Mouse (Mus musculus) embryonic facial prominence, embryonic 13.5 days (tissue): ENCODE measurements at regions not wholly inside any gene's neighbourhood (a gene's known extent, or its start where the extent isn't known, plus 50 kb on each side); places are given as distances from the start of the nearest gene placed in this dataset.
A peak's percentile ranks its signal among the peaks of the same experiment; 100 is the strongest.

ENCODE experiments used
- ATAC-seq: fragments of 200-750 bp; cut with Nextera tagmentation; 2 replicates; pipeline ENCODE4 v1.8.0; 2017; ENCODE audit warnings: low read depth; ENCODE audit not compliant: insufficient number of reproducible peaks, insufficient read depth, low FRiP score, low TSS enrichment
- H3K27ac ChIP-seq: fragments of 300-500 bp; sonication (generic); 2 replicates; pipeline ENCODE4 v1.5.1; 2015; ENCODE audit warnings: moderate library complexity, mild to moderate bottlenecking, inconsistent platforms
- H3K27me3 ChIP-seq: fragments of 300-500 bp; sonication (generic); 2 replicates; pipeline ENCODE4 v1.6.1; 2015; ENCODE audit warnings: mild to moderate bottlenecking, inconsistent platforms
- H3K36me3 ChIP-seq: fragments of 300-500 bp; sonication (generic); 2 replicates; pipeline ENCODE4 v1.6.1; 2015; ENCODE audit warnings: mild to moderate bottlenecking, inconsistent platforms
- H3K4me1 ChIP-seq: fragments of 300-500 bp; sonication (generic); 2 replicates; pipeline ENCODE4 v1.6.1; 2015; ENCODE audit warnings: inconsistent platforms
- H3K4me2 ChIP-seq: fragments of 300-500 bp; sonication (generic); 2 replicates; pipeline ENCODE4 v1.6.1; 2015; ENCODE audit warnings: moderate library complexity, mild to moderate bottlenecking, inconsistent platforms
- H3K4me3 ChIP-seq: fragments of 300-500 bp; sonication (generic); 2 replicates; pipeline ENCODE4 v1.5.1; 2015; ENCODE audit warnings: mild to moderate bottlenecking, inconsistent platforms
- H3K9ac ChIP-seq: fragments of 300-500 bp; sonication (generic); 2 replicates; pipeline ENCODE4 v1.6.1; 2015; ENCODE audit warnings: mild to moderate bottlenecking, inconsistent platforms
- H3K9me3 ChIP-seq: fragments of 300-500 bp; sonication (generic); 2 replicates; pipeline ENCODE4 v1.6.1; 2016; ENCODE audit warnings: inconsistent platforms
- WGBS: fragments of 180-500 bp; shearing (Covaris S2); methylation state at CpG from one replicate; pipeline ENCODE4 v1.1.7; 2015; ENCODE audit warnings: mixed read lengths; 5-methylcytosine and 5-hydroxymethylcytosine counted together

GRCm38 (mm10) chr7:134541699-134542098 is 128.8 kb upstream of the Dock1 start:
- WGBS, result 72% methylated on average over 2 of the region's 2 CpGs
- Histone ChIP-seq H3K9me3 (no peaks in the 10 kb centered on the region), H3K36me3 (no peaks in the 10 kb centered on the region), H3K27ac (no peak overlapping the region), H3K27me3 (no peaks in the 10 kb centered on the region), H3K9ac (no peak overlapping the region), H3K4me3 (no peak overlapping the region), H3K4me1 (no peaks in the 10 kb centered on the region), H3K4me2 (no peak overlapping the region)
- no peak for ATAC-seq

GRCm38 (mm10) chr7:134546187-134546586 is 124.3 kb upstream of the Dock1 start:
- ATAC-seq, result no peak
- peaks cover 8% of the 10 kb centered on the region; the same call in 1 of the 2 replicates for H3K4me1 ChIP-seq
- H3K4me3 ChIP-seq, result no peak overlapping the region
- no peak overlapping the region for H3K9ac ChIP-seq
- no peak overlapping the region for H3K4me2 ChIP-seq
- no peaks in the 10 kb centered on the region for H3K27me3 ChIP-seq
- no peaks in the 10 kb centered on the region for H3K9me3 ChIP-seq
- H3K27ac ChIP-seq, result no peak overlapping the region
- WGBS, result 82% methylated on average over 6 of the region's 6 CpGs
- H3K36me3 ChIP-seq, result no peaks in the 10 kb centered on the region

DNA sequence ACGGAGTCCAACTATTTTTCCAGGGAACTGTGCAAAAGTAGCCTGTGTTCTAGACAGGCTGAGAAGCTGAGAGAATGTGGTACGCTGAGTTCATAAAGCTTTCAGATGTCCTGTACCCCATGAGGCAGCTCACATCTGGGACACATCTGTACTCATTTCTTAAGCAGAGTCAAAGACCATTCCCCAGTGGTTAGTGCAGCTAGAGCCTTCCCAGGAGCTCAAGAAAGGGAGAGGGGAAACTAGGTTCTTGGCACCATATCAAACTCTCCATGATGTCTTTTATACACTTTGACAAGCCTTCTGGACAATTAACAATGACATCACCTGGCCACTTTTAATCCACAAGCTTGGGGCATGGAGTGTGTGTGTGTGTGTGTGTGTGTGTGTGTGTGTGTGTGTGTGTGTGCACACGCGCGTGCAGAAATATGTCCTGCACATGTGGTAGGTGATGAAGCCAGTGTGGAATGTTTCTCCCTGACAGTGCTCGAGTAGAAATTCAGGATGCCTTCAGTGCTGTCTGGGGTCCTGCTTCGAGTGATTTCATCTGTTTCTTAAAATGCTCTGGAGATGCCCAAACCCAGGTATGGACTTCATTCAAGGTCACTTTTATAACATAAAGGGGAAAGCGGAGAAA is 121.1 kb upstream of the Dock1 start:
- no peaks in the 10 kb centered on the region for H3K9me3 ChIP-seq
- no peak overlapping the region for H3K4me2 ChIP-seq
- no peaks in the 10 kb centered on the region for H3K27me3 ChIP-seq
- H3K4me3 ChIP-seq, result no peak overlapping the region
- no peaks in the 10 kb centered on the region for H3K36me3 ChIP-seq
- peaks cover 11% of the 10 kb centered on the region; the same call in 1 of the 2 replicates for H3K4me1 ChIP-seq
- H3K27ac ChIP-seq, result peak overlapping the region; percentile 18; the same call in 1 of the 2 replicates
- 56% methylated on average over 8 of the region's 8 CpGs for WGBS
- no peak overlapping the region for H3K9ac ChIP-seq
- ATAC-seq, result no peak

- Histone ChIP-seq H3K36me3 (no peaks in the 10 kb centered on the region), H3K4me3 (no peak overlapping the region), H3K27ac (no peak overlapping the region), H3K9ac (no peak overlapping the region), H3K27me3 (no peaks in the 10 kb centered on the region), H3K4me2 (no peak overlapping the region), H3K4me1 (peaks cover 11% of the 10 kb centered on the region; the same call in 1 of the 2 replicates), H3K9me3 (no peaks in the 10 kb centered on the region)
- ATAC-seq, result no peak
- 55% methylated on average over 7 of the region's 7 CpGs for WGBS
These were observed 120.1 kb upstream of the Dock1 start for GRCm38 (mm10) chr7:134550221-134550809.

GRCm38 (mm10) chr7:134552051-134552451 is 118.4 kb upstream of the Dock1 start:
- H3K36me3 ChIP-seq, result no peaks in the 10 kb centered on the region
- H3K9ac ChIP-seq, result no peak overlapping the region
- peaks cover 11% of the 10 kb centered on the region; the same call in 1 of the 2 replicates for H3K4me1 ChIP-seq
- no peaks in the 10 kb centered on the region for H3K9me3 ChIP-seq
- H3K4me2 ChIP-seq, result no peak overlapping the region
- WGBS, result 71% methylated on average over 6 of the region's 6 CpGs
- H3K27ac ChIP-seq, result no peak overlapping the region
- H3K4me3 ChIP-seq, result no peak overlapping the region
- H3K27me3 ChIP-seq, result no peaks in the 10 kb centered on the region
- ATAC-seq, result no peak

DNA sequence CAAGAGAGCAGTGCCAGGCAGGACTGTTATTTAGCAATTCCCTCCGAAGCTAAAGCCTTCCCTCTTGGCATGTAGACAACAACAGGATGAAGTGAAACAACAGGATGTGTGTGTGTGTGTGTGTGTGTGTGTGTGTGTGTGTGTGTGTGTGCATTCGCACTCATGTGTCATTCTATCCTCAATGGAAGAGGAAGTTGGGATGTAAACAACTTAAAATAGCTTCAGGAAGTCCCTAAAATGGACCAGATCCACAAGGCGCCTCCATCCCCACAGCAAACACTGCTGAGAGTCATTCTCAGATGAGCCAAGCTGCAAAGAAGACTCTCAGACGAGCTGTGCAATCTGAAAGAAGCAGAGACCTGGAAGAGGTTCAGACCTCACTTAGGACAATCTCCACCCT is 114.4 kb upstream of the Dock1 start:
- Histone ChIP-seq H3K36me3 (no peaks in the 10 kb centered on the region), H3K27me3 (no peaks in the 10 kb centered on the region), H3K4me1 (peaks cover 3% of the 10 kb centered on the region; the same call in 1 of the 2 replicates), H3K27ac (no peak overlapping the region), H3K9me3 (no peaks in the 10 kb centered on the region), H3K9ac (no peak overlapping the region), H3K4me3 (no peak overlapping the region), H3K4me2 (no peak overlapping the region)
- ATAC-seq, result no peak
- 68% methylated on average over 4 of the region's 4 CpGs for WGBS

DNA sequence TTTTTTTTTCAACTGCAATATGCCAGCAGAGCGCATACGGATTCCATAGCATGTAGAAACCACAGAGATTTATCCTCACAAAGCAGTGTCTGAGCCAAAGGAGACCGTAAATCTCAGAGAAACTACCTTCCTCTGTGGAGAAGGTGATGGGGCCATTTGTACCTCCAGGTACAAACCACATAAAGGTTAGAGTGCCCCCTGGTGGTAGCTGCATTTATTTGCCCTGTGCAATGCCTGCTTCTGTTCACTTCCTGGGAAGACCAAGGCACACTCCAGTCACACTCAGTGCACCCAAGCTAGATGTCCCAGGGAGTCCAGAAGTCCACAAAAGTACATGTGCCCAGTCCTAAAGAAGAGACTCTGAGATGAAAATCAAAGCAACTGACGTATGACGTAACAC is 104.1 kb upstream of the Dock1 start:
- H3K4me1 ChIP-seq, result no peaks in the 10 kb centered on the region
- no peak overlapping the region for H3K4me2 ChIP-seq
- WGBS, result 78% methylated on average over 5 of the region's 5 CpGs
- H3K9ac ChIP-seq, result no peak overlapping the region
- H3K9me3 ChIP-seq, result no peaks in the 10 kb centered on the region
- no peaks in the 10 kb centered on the region for H3K36me3 ChIP-seq
- no peak overlapping the region for H3K4me3 ChIP-seq
- no peak overlapping the region for H3K27ac ChIP-seq
- no peaks in the 10 kb centered on the region for H3K27me3 ChIP-seq
- ATAC-seq, result no peak

- no peak for ATAC-seq
- Histone ChIP-seq H3K4me1 (no peaks in the 10 kb centered on the region), H3K4me2 (no peak overlapping the region), H3K9me3 (no peaks in the 10 kb centered on the region), H3K27me3 (no peaks in the 10 kb centered on the region), H3K27ac (no peak overlapping the region), H3K9ac (no peak overlapping the region), H3K4me3 (no peak overlapping the region), H3K36me3 (no peaks in the 10 kb centered on the region)
- WGBS, result 83% methylated on average over 3 of the region's 3 CpGs
These were observed 101.2 kb upstream of the Dock1 start for GRCm38 (mm10) chr7:134569247-134569646.

GRCm38 (mm10) chr7:134570176-134570810 is 100.2 kb upstream of the Dock1 start:
- H3K27ac ChIP-seq, result no peak overlapping the region
- no peak overlapping the region for H3K4me3 ChIP-seq
- H3K9me3 ChIP-seq, result no peaks in the 10 kb centered on the region
- no peaks in the 10 kb centered on the region for H3K36me3 ChIP-seq
- WGBS, result 67% methylated on average over 5 of the region's 5 CpGs
- H3K27me3 ChIP-seq, result no peaks in the 10 kb centered on the region
- no peak overlapping the region for H3K4me2 ChIP-seq
- H3K9ac ChIP-seq, result no peak overlapping the region
- no peak for ATAC-seq
- no peaks in the 10 kb centered on the region for H3K4me1 ChIP-seq

DNA sequence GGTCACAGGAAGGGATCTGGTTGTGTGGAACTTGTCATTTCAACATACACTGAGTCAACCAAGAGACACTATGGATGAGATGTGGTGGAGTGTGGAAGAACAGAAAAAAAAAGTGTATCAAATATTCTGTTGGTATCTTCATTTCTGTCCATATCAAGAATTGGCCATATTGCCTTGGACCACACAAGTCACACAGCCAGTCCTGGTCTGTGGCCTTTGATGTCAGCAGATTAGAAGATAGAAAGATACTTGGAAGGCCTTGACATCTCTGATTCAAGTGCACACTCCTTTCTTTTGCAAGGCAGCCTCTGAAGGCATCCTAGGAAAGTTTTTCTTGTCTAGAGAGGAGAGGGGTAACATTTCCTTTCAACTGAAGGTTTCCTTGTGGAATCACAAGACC is 88.7 kb upstream of the Dock1 start:
- Histone ChIP-seq H3K4me1 (no peaks in the 10 kb centered on the region), H3K27me3 (no peaks in the 10 kb centered on the region), H3K27ac (no peak overlapping the region), H3K9me3 (no peaks in the 10 kb centered on the region), H3K4me3 (no peak overlapping the region), H3K9ac (no peak overlapping the region), H3K36me3 (no peaks in the 10 kb centered on the region), H3K4me2 (no peak overlapping the region)
- no peak for ATAC-seq

DNA sequence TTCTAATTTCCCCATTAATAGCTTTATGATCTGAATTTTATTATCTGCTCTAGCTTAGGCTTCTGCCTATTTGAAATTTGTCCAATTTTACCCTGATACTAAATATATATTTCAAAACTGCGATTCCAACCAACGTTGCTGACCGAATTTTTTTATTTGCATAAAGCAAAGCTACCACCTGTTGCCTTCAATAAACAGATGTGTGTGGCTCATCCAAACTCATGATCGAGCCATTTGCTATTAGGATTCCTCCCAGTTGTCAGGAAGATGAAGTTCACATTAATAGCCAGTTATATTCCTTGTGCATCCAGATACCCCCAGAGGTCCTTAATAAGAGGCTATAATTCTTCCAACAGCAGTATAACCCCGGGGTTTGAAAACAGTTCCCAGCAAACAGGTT is 85.0 kb upstream of the Dock1 start:
- Histone ChIP-seq H3K36me3 (no peaks in the 10 kb centered on the region), H3K27ac (no peak overlapping the region), H3K4me3 (no peak overlapping the region), H3K4me2 (no peak overlapping the region), H3K9me3 (no peaks in the 10 kb centered on the region), H3K9ac (no peak overlapping the region), H3K4me1 (no peaks in the 10 kb centered on the region), H3K27me3 (no peaks in the 10 kb centered on the region)
- WGBS, result 88% methylated on average over 5 of the region's 5 CpGs
- no peak for ATAC-seq

DNA sequence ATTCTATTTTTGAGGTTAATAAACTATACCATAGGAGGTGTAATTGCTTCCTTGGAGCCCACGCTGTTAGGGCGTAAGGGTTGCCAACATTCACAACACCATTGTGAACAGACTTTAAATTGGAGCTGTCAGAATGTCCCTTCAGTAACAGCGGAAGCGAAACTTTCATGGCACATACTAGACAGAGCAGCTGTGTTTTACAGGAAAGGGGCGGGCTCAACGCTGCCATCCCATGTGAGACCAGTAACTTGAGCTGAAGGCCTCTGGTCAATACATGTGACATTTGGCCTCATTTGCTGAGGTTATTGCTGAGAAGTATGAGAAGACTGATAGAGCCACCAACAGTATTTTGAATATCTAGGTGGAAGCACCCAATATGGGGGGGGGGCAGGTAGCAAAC is 83.5 kb upstream of the Dock1 start:
- WGBS, result 90% methylated on average over 6 of the region's 6 CpGs
- Histone ChIP-seq H3K27ac (no peak overlapping the region), H3K9ac (no peak overlapping the region), H3K36me3 (no peaks in the 10 kb centered on the region), H3K4me3 (no peak overlapping the region), H3K4me1 (no peaks in the 10 kb centered on the region), H3K27me3 (no peaks in the 10 kb centered on the region), H3K4me2 (no peak overlapping the region), H3K9me3 (no peaks in the 10 kb centered on the region)
- no peak for ATAC-seq
